Mouse (Mus musculus): ENCODE data around the gene 9430038I01Rik.

Gene 9430038I01Rik

DNA sequence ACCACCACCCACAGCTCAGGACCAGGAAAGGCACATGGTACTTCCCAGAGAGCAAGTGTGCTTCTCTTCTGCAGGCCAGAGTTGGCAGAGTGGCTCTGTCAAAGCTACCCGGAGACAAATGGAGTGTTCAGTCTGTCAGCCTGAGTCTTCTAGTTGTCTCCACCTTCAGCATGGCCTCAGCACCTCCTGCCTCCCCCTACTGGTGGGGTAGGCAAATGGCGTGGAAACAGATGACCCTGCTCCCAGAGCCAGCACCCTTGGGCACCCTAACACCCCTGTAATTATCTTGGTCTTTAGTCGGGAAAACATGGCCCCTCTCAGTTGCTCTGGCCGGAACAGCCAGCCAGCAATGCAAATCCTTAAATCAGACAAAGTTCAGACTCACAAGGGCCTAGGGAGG lies 43.8 kb downstream of the 9430038I01Rik start:
- DNase-seq (ENCODE audit: low spot score in 2 of 2): no peak

DNA sequence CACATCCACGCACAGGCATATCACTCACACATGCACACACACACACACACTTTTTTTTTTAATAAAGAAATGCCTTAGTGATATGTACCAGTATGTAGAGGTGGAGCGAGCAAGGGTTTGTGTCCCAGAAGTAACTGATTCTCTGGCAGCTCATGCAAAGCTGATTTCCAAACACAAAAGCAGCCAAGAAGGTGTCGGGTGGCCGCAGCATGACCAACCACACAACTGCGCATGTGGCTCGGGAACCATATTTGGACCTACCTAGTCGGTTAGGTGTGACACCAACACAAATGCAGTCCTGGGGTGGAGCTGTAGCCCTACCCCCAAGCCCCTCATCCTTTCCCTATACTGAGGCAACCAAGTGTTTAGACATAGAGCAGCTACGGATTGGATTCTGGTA lies 45.5 kb downstream of the 9430038I01Rik start:
- DNase-seq (ENCODE audit: low spot score in 2 of 2): no peak

DNA sequence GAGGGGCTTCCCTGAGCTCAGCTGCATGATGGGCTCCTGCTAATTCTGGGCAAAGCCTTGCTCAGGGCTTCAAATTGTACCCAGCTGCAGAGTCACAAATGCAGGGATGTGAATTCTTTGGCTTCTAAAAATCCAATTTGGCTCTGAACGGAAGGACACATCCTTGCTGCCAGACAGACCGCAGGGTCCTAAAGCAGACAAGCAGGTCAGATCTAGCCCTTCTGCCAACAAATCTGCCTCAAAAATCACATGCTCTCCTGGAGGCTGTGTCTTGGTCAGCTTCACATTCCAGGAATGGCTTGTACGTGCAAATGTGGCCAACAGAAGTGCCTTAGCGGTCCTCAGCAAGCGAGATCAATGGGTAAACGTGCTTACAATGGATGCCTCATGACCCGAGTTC lies 46.0 kb downstream of the 9430038I01Rik start:
- no peak for DNase-seq (ENCODE audit: low spot score in 2 of 2)

DNA sequence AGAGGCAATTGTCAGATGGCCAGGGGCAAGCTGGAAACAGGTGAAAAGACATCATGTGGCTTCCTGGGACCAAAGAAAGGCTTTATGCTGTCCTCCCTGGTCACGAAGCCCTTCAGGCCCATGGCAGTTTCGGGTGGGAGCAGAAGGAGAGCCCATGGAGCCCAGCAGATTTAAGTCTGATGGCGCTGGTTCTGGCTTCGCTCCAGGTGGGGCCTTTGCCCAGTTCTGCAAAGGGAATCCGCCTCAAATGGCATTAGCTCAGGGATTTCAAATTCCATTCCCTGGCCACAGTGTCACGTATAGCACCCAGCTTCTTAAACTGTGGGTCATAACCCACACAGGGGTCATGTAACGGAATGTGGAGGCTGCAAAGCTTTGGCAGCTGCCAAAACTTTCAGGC lies 63.7 kb downstream of the 9430038I01Rik start:
- DNase-seq (ENCODE audit: low spot score in 2 of 2): no peak

GRCm38 (mm10) chr7:137346068-137346467 lies 64.5 kb downstream of the 9430038I01Rik start:
- DNase-seq (ENCODE audit: low spot score in 2 of 2): no peak

GRCm38 (mm10) chr7:137333951-137334350 lies 76.6 kb downstream of the 9430038I01Rik start:
- DNase-seq (ENCODE audit: low spot score in 2 of 2): no peak
